Mouse (Mus musculus) embryonic facial prominence, embryonic 15.5 days (tissue): ENCODE results near the gene Cdk2ap2. TPM values are rescaled to one million over a fixed set of nuclear protein-coding genes. Genes with fewer than 3 reads are reported as not detected.
"Not testable (repeated sequence)": the region's sequence is repeated elsewhere in the genome, so short reads cannot be mapped to it uniquely, and the experiment has no call there.

Experiments
- ATAC-seq: fragments of 200-750 bp; cut with Nextera tagmentation; 2 replicates; pipeline ENCODE4 v1.8.0; 2017; ENCODE audit warnings: low read depth, moderate TSS enrichment; ENCODE audit not compliant: insufficient number of reproducible peaks, low FRiP score, low TSS enrichment
- H3K27ac ChIP-seq: fragments of 300-500 bp; sonication (generic); replicated peaks from 2 replicates; pipeline ENCODE4 v1.5.1; 2015; ENCODE audit warnings: mild to moderate bottlenecking, inconsistent platforms
- H3K27me3 ChIP-seq: fragments of 300-500 bp; sonication (generic); 2 replicates; pipeline ENCODE4 v1.6.1; 2015; ENCODE audit warnings: inconsistent platforms
- H3K36me3 ChIP-seq: fragments of 300-500 bp; sonication (generic); 2 replicates; pipeline ENCODE4 v1.6.1; 2015; ENCODE audit warnings: mild to moderate bottlenecking, inconsistent platforms
- H3K4me1 ChIP-seq: fragments of 300-500 bp; sonication (generic); 2 replicates; pipeline ENCODE4 v1.6.1; 2015; ENCODE audit warnings: inconsistent platforms
- H3K4me2 ChIP-seq: fragments of 300-500 bp; sonication (generic); replicated peaks from 2 replicates; pipeline ENCODE4 v1.6.1; 2015; ENCODE audit warnings: mild to moderate bottlenecking, inconsistent platforms
- H3K4me3 ChIP-seq: fragments of 300-500 bp; sonication (generic); replicated peaks from 2 replicates; pipeline ENCODE4 v1.5.1; 2015; ENCODE audit warnings: mild to moderate bottlenecking, inconsistent platforms
- H3K9ac ChIP-seq: fragments of 300-500 bp; sonication (generic); 2 replicates; pipeline ENCODE4 v1.6.1; 2015; ENCODE audit warnings: inconsistent platforms
- H3K9me3 ChIP-seq: fragments of 300-500 bp; sonication (generic); replicated peaks from 2 replicates; pipeline ENCODE4 v1.6.1; 2016; ENCODE audit warnings: inconsistent platforms
- WGBS: fragments of 180-500 bp; shearing (Covaris S2); methylation state at CpG from one replicate; pipeline ENCODE4 v1.1.7; 2015; 5-methylcytosine and 5-hydroxymethylcytosine counted together
- polyA plus RNA-seq: library from polyadenylated mRNA; unstranded; fragments of >200 nt; fragmentation: Nextera tagmentation; extraction: Ambion mirVana; gene quantifications from 2 replicates; pipeline ENCODE4 v1.2.1, GENCODE M21; 2015

The Cdk2ap2 gene
- polyA plus RNA-seq, 1 experiment from 2014 or later: 92.8 TPM

- H3K9ac ChIP-seq: no peak overlapping the region
- H3K27ac ChIP-seq: no peak overlapping the region
- H3K36me3 ChIP-seq: peaks cover 44% of the 10 kb centered on the region
- no peak overlapping the region for H3K4me3 ChIP-seq
- H3K4me2 ChIP-seq: no peak overlapping the region
- no peaks in the 10 kb centered on the region for H3K9me3 ChIP-seq
- no peak for ATAC-seq
- H3K27me3 ChIP-seq: no peaks in the 10 kb centered on the region
- H3K4me1 ChIP-seq: peaks cover 23% of the 10 kb centered on the region
- WGBS: 91% methylated on average over 7 of the region's 7 CpGs
Measured at GRCm38 (mm10) chr19:4129462-4129861, 32.5 kb downstream of the Cdk2ap2 start.

GRCm38 (mm10) chr19:4130106-4130505, 33.1 kb downstream of the Cdk2ap2 start:
- Histone ChIP-seq H3K27ac (no peak overlapping the region), H3K36me3 (peaks cover 44% of the 10 kb centered on the region), H3K4me2 (no peak overlapping the region), H3K9me3 (no peaks in the 10 kb centered on the region), H3K27me3 (no peaks in the 10 kb centered on the region), H3K9ac (no peak overlapping the region), H3K4me1 (peaks cover 17% of the 10 kb centered on the region), H3K4me3 (no peak overlapping the region)
- no peak for ATAC-seq
- WGBS: 86% methylated on average over 4 of the region's 4 CpGs

DNA sequence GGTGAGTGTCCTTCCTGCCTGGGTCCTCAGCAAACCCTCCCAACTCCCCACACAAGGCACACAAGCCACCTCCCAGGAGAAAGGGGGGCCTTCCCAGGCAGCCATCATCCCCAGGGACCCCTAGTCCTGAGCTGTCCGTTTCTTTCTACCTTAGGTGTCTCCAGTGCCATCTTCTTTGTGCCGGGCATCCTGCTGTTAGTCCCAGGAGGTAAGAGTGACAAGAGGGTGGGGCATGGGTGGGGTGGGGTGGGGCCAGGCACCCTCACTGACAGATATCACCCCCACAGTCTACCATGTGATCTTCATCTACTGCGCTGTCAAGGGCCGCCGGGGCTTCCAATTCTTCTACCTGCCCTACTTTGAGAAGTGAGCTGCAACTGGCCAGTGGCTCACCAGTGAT, 34.1 kb downstream of the Cdk2ap2 start:
- Histone ChIP-seq H3K27ac (no peak overlapping the region), H3K4me1 (peaks cover 15% of the 10 kb centered on the region), H3K4me3 (no peak overlapping the region), H3K4me2 (no peak overlapping the region), H3K9me3 (no peaks in the 10 kb centered on the region), H3K9ac (no peak overlapping the region), H3K27me3 (no peaks in the 10 kb centered on the region), H3K36me3 (peaks cover 44% of the 10 kb centered on the region)
- no peak for ATAC-seq
- 86% methylated on average over 5 of the region's 5 CpGs for WGBS

DNA sequence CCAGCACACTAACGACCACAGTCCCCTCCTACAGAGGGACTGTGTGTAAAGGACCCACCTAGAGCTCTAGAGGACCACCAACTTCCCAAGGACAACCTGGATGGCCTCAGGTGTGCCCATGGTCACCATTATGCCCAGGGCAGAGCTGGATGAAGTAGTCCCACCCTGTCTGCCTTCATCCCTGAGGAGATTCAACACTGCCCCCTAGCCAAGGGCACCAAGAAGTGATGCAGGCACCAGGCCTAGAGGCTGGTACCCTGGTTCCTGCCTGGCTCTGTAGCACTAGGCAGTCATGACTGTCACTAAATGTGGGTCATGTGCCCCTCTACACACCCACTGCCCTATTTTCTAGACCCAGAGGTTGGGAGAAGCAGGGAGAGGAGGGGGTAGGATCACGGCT, 34.8 kb downstream of the Cdk2ap2 start:
- peaks cover 44% of the 10 kb centered on the region for H3K36me3 ChIP-seq
- no peak overlapping the region for H3K4me3 ChIP-seq
- H3K4me2 ChIP-seq: no peak overlapping the region
- H3K9me3 ChIP-seq: no peaks in the 10 kb centered on the region
- no peak overlapping the region for H3K27ac ChIP-seq
- no peaks in the 10 kb centered on the region for H3K27me3 ChIP-seq
- H3K4me1 ChIP-seq: peaks cover 10% of the 10 kb centered on the region
- WGBS: 84% methylated on average over 2 of the region's 2 CpGs
- no peak overlapping the region for H3K9ac ChIP-seq
- no peak for ATAC-seq

DNA sequence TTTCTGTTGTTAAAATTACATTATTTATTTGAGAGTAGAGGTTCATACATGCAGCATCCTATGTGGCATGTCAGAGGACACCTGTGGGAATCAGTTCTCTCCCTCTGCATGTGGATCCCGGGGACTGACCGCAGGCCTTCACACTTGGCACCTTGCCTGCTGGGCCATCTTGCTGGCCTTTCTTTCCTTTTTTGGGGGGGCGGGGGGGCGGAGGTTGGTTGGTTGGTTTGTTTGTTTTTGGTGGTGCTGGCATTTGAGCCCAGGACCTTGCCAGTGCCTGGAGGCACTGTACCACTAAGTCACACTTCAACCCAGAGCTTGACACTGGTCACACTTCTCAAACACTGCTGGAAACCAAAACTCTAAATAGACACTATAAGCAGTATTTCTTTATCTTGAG, 37.4 kb downstream of the Cdk2ap2 start:
- ATAC-seq: no peak
- H3K4me2 ChIP-seq: no peak overlapping the region
- no peak overlapping the region for H3K4me3 ChIP-seq
- H3K9me3 ChIP-seq: no peaks in the 10 kb centered on the region
- no peak overlapping the region for H3K27ac ChIP-seq
- no peaks in the 10 kb centered on the region for H3K27me3 ChIP-seq
- no peaks in the 10 kb centered on the region for H3K4me1 ChIP-seq
- no peak overlapping the region for H3K9ac ChIP-seq
- H3K36me3 ChIP-seq: peaks cover 31% of the 10 kb centered on the region
- 84% methylated on average over 4 of the region's 4 CpGs for WGBS

DNA sequence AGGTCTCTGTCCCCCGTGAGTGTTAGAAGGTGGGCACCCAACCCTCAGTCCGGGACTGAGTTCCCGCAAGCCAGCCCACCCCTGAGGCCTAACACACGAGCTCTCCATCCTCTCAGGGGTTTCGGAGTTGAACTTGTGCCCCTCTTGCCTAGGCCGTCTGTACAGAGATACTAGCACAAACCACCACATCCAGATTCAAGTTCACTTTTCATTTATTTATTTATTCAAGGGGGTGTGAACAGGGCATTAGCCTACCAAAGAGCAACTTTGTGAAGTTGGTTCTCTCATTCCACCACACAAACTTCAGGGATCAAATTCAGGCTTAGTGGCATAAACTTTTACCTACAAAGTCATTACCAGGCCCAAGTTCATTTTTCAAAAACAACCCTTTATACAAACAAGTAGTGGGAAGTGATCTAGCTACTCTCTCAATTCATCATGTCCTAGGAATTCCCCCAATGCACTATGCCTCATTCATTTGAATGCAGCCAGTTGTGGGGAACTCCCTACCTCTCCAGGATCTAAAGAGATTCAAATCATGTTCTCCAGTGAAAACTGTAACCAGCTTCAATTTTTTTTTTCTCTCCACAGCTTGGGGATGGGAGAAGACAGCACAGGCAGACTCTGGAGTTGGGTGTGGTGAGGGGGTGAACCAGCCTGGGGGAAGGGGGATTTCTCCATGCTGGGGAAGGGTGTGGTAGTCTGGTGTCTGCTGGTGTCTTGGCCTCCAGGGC, 38.4 kb downstream of the Cdk2ap2 start:
- H3K36me3 ChIP-seq: peaks cover 22% of the 10 kb centered on the region
- not testable (repeated sequence) for ATAC-seq, H3K4me2 ChIP-seq, H3K27ac ChIP-seq, H3K9ac ChIP-seq, H3K9me3 ChIP-seq, H3K4me3 ChIP-seq, H3K27me3 ChIP-seq, H3K4me1 ChIP-seq
- WGBS: 77% methylated on average over 6 of the region's 6 CpGs

GRCm38 (mm10) chr19:4135963-4136345, 39.0 kb downstream of the Cdk2ap2 start:
- H3K9me3 ChIP-seq, H3K4me1 ChIP-seq, H3K4me3 ChIP-seq, H3K27me3 ChIP-seq, H3K9ac ChIP-seq, ATAC-seq, H3K4me2 ChIP-seq, H3K27ac ChIP-seq: not testable (repeated sequence)
- 12% methylated on average over 8 of the region's 8 CpGs for WGBS
- peaks cover 20% of the 10 kb centered on the region for H3K36me3 ChIP-seq

DNA sequence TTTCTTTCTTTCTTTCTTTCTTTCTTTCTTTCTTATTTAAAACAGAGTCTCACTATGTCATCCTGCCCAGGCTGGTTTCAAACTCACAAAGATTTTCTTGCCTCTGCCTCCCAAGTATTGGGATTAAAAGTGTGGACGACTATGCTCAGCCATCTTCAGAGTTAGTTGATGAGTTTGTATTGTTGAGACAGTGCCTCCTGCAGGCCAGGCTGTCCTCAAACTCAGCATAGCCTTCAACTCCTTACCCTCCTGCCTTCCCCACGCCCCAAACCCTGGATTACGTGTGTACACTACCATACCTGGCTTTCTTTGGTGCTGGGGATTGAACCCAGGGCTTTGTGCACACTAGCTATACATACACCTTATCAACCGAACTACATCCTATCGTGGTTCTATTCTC, 39.5 kb downstream of the Cdk2ap2 start:
- Histone ChIP-seq H3K36me3 (peaks cover 15% of the 10 kb centered on the region), H3K4me1 (no peaks in the 10 kb centered on the region), H3K9ac (no peak overlapping the region), H3K9me3 (no peaks in the 10 kb centered on the region), H3K27me3 (no peaks in the 10 kb centered on the region), H3K4me3 (no peak overlapping the region), H3K27ac (no peak overlapping the region), H3K4me2 (no peak overlapping the region)
- WGBS: 78% methylated on average over 5 of the region's 5 CpGs
- ATAC-seq: no peak

- WGBS: 84% methylated on average over 5 of the region's 5 CpGs
- Histone ChIP-seq H3K4me3 (no peak overlapping the region), H3K4me2 (no peak overlapping the region), H3K4me1 (no peaks in the 10 kb centered on the region), H3K36me3 (peaks cover under 1% of the 10 kb centered on the region; the same call in 1 of the 2 replicates), H3K27me3 (no peaks in the 10 kb centered on the region), H3K27ac (no peak overlapping the region), H3K9ac (no peak overlapping the region), H3K9me3 (no peaks in the 10 kb centered on the region)
- no peak for ATAC-seq
Measured at GRCm38 (mm10) chr19:4137913-4138312, 40.9 kb downstream of the Cdk2ap2 start.

DNA sequence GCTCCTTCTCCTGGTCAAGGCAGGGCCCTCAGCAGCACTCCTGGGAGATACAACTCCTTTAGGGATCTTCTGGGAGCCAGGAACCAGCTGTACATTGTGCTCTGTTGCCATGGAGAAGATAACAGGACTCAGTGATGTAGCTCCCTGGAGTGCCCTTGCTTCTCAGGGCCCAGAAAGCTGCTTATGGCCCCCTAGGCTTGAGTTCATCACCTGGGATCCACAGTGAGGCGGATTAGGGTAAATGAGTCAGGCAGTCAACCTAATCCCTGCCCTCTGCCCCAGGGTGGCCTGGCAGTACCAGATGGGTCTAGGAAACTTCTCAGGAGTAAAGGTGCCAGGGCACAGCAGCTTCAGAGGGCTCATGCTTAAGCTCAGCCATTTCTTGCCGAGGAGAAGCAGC, 42.5 kb downstream of the Cdk2ap2 start, which contains the start of gene Gpr152:
Gpr152 (plus strand) TSS at position 342 of the 400 bp plus-strand sequence.
- ATAC-seq: no peak
- H3K9me3 ChIP-seq: no peaks in the 10 kb centered on the region
- 75% methylated on average over 2 of the region's 2 CpGs for WGBS
- no peak within 1 kb of the TSS for H3K4me2 ChIP-seq
- H3K4me3 ChIP-seq: no peak within 1 kb of the TSS
- no peak within 1 kb of the TSS for H3K9ac ChIP-seq
- no peaks in the 10 kb centered on the region for H3K4me1 ChIP-seq
- H3K27me3 ChIP-seq: no peaks in the 10 kb centered on the region
- no peak within 1 kb of the TSS for H3K27ac ChIP-seq
- no peaks in the 10 kb centered on the region for H3K36me3 ChIP-seq

- H3K4me2 ChIP-seq: no peak overlapping the region
- H3K27me3 ChIP-seq: no peaks in the 10 kb centered on the region
- H3K9ac ChIP-seq: no peak overlapping the region
- no peak for ATAC-seq
- no peak overlapping the region for H3K27ac ChIP-seq
- H3K9me3 ChIP-seq: no peaks in the 10 kb centered on the region
- H3K4me3 ChIP-seq: no peak overlapping the region
- no peaks in the 10 kb centered on the region for H3K4me1 ChIP-seq
- WGBS: 79% methylated on average over 6 of the region's 6 CpGs
- H3K36me3 ChIP-seq: no peaks in the 10 kb centered on the region
Measured at GRCm38 (mm10) chr19:4140147-4140546, 43.2 kb downstream of the Cdk2ap2 start.
